Mouse (Mus musculus) heart, embryonic 16.5 days (tissue): ENCODE results near the gene Hyal1. TPM values are rescaled to one million over a fixed set of nuclear protein-coding genes. Genes with fewer than 3 reads are reported as not detected.

Experiments used
- ATAC-seq: fragments of 200-750 bp; cut with Nextera tagmentation; replicated peaks from 2 replicates; pipeline ENCODE4 v1.8.0; 2017; ENCODE audit warnings: moderate number of reproducible peaks; ENCODE audit not compliant: insufficient read depth, low FRiP score; ENCODE audit errors: extremely low read depth
- H3K27ac ChIP-seq: fragments of 300-500 bp; sonication (generic); 2 replicates; pipeline ENCODE4 v1.5.1; 2014; ENCODE audit warnings: mild to moderate bottlenecking, low read length, control low read depth, moderate library complexity
- H3K27me3 ChIP-seq: fragments of 300-500 bp; sonication (generic); 2 replicates; pipeline ENCODE4 v1.6.1; 2014; ENCODE audit warnings: low read length, mixed read lengths; ENCODE audit not compliant: control insufficient read depth, insufficient read depth
- H3K36me3 ChIP-seq: fragments of 300-500 bp; sonication (generic); 2 replicates; pipeline ENCODE4 v1.6.1; 2014; ENCODE audit not compliant: control insufficient read depth, insufficient read depth
- H3K4me1 ChIP-seq: fragments of 300-500 bp; sonication (generic); 2 replicates; pipeline ENCODE4 v1.6.1; 2014; ENCODE audit warnings: low read length, mixed read lengths; ENCODE audit not compliant: control insufficient read depth, insufficient read depth
- H3K4me2 ChIP-seq: fragments of 300-500 bp; sonication (generic); 2 replicates; pipeline ENCODE4 v1.6.1; 2014; ENCODE audit warnings: low read depth, mild to moderate bottlenecking, control low read depth, low read length
- H3K4me3 ChIP-seq: fragments of 300-500 bp; sonication (generic); 2 replicates; pipeline ENCODE4 v1.5.1; 2014; ENCODE audit warnings: mild to moderate bottlenecking, control low read depth, low read length
- H3K9ac ChIP-seq: fragments of 300-500 bp; sonication (generic); 2 replicates; pipeline ENCODE4 v1.6.1; 2014; ENCODE audit warnings: low read length, control low read depth
- H3K9me3 ChIP-seq: fragments of 300-500 bp; sonication (generic); replicated peaks from 2 replicates; pipeline ENCODE4 v1.6.1; 2016; ENCODE audit warnings: low read length; ENCODE audit not compliant: control insufficient read depth
- WGBS: fragments of 180-500 bp; shearing (Covaris S2); extraction: QIAGEN DNeasy Blood & Tissue Kit; methylation state at CpG from one replicate; pipeline ENCODE4 v1.1.7; 2014; 5-methylcytosine and 5-hydroxymethylcytosine counted together
- polyA plus RNA-seq: library from polyadenylated mRNA; unstranded; fragments of >200 nt; fragmentation: Nextera tagmentation; extraction: Ambion mirVana; gene quantifications from 2 replicates; pipeline ENCODE4 v1.2.1, GENCODE M21; 2015

Hyal1 gene
- polyA plus RNA-seq, 1 experiment from 2014 or later: 8.4 TPM

- H3K4me3 ChIP-seq: peak overlapping the region; percentile 54
- peaks cover 27% of the 10 kb centered on the region for H3K36me3 ChIP-seq
- peak overlapping the region; percentile 94 for H3K27ac ChIP-seq
- no peaks in the 10 kb centered on the region for H3K27me3 ChIP-seq
- H3K4me1 ChIP-seq: peaks cover 44% of the 10 kb centered on the region
- H3K9ac ChIP-seq: peak overlapping the region; percentile 46
- 12% methylated on average over 12 of the region's 12 CpGs for WGBS
- peak overlapping the region; percentile 85 for H3K4me2 ChIP-seq
- 0 out of 2 replicates have a peak, but pooled peaks have one; percentile 10 for ATAC-seq
- no peaks in the 10 kb centered on the region for H3K9me3 ChIP-seq
Measured at GRCm38 (mm10) chr9:107612945-107613569, 36.3 kb downstream of the Hyal1 start.

DNA sequence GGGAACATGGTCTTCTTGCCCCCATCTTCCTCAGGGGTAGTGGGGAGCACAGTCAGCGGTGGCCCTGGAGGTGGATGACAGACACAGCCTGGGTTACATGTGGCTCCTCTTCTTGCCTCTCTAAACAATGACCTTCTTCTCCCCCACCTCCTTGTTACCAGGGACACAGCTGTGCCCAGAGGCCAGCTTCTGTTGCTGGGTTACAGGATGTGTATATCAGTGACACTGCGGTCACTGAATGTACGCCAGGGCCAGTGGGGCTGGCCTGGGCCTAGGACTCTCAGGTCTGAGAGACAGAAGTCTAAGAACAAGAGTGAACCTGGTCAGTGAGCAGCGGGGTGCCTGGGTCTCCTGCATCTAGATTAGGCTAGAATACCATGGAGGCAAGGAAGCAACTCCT, 38.3 kb downstream of the Hyal1 start:
- Histone ChIP-seq H3K27ac (no peak overlapping the region), H3K4me3 (no peak overlapping the region), H3K4me1 (peaks cover 46% of the 10 kb centered on the region), H3K9me3 (no peaks in the 10 kb centered on the region), H3K9ac (0 out of 2 replicates have a peak overlapping the region, but pooled peaks have one; percentile 14), H3K27me3 (no peaks in the 10 kb centered on the region), H3K36me3 (peaks cover 33% of the 10 kb centered on the region), H3K4me2 (no peak overlapping the region)
- no peak for ATAC-seq
- 68% methylated on average over 4 of the region's 4 CpGs for WGBS

DNA sequence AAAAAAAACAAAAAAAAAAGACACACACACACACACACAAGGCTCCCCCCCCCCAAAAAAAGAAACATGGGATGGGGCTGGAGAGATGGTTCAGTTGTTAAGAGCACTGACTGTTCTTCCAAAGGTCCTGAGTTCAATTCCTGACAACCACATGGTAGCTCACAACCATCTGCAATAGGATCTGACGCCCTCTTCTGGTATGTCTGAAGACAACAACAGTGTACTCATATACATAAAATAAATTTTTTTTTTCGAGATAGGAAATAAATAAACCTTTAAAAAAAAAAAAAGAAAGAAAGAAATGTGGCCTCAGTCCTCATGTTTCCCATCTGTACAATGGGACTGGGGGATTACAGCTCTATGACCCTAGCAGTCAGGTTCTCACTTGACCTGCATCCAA, 40.7 kb downstream of the Hyal1 start:
- no peak for ATAC-seq
- Histone ChIP-seq H3K9me3 (no peaks in the 10 kb centered on the region), H3K27ac (peak overlapping the region; percentile 99), H3K27me3 (no peaks in the 10 kb centered on the region), H3K4me2 (no peak overlapping the region), H3K9ac (no peak overlapping the region), H3K4me3 (no peak overlapping the region), H3K4me1 (peaks cover 46% of the 10 kb centered on the region), H3K36me3 (peaks cover 42% of the 10 kb centered on the region)
- 74% methylated on average over 2 of the region's 2 CpGs for WGBS

- Histone ChIP-seq H3K4me1 (peaks cover 43% of the 10 kb centered on the region), H3K4me2 (0 out of 2 replicates have a peak overlapping the region, but pooled peaks have one; percentile 24), H3K9ac (peak overlapping the region; percentile 14), H3K4me3 (no peak overlapping the region), H3K36me3 (peaks cover 42% of the 10 kb centered on the region), H3K9me3 (no peaks in the 10 kb centered on the region), H3K27me3 (no peaks in the 10 kb centered on the region), H3K27ac (peak overlapping the region; percentile 99)
- ATAC-seq: no peak
- WGBS: 62% methylated on average over 6 of the region's 6 CpGs
Measured at GRCm38 (mm10) chr9:107618098-107618497, 41.4 kb downstream of the Hyal1 start.

- peak; percentile 81 for ATAC-seq
- peak overlapping the region; percentile 24; the same call in 1 of the 2 replicates for H3K4me2 ChIP-seq
- no peak overlapping the region for H3K4me3 ChIP-seq
- peaks cover 42% of the 10 kb centered on the region for H3K36me3 ChIP-seq
- H3K9me3 ChIP-seq: no peaks in the 10 kb centered on the region
- peak overlapping the region; percentile 99 for H3K27ac ChIP-seq
- H3K27me3 ChIP-seq: no peaks in the 10 kb centered on the region
- WGBS: 9% methylated on average over 13 of the region's 13 CpGs
- peak overlapping the region; percentile 14 for H3K9ac ChIP-seq
- H3K4me1 ChIP-seq: peaks cover 48% of the 10 kb centered on the region
Measured at GRCm38 (mm10) chr9:107618778-107619545, 42.2 kb downstream of the Hyal1 start.

- Histone ChIP-seq H3K4me3 (peak overlapping the region; percentile 22; the same call in 1 of the 2 replicates), H3K27ac (peak overlapping the region; percentile 99), H3K9ac (peak overlapping the region; percentile 63), H3K4me2 (peak overlapping the region; percentile 31), H3K4me1 (peaks cover 54% of the 10 kb centered on the region), H3K9me3 (no peaks in the 10 kb centered on the region), H3K36me3 (peaks cover 42% of the 10 kb centered on the region), H3K27me3 (no peaks in the 10 kb centered on the region)
- ATAC-seq: no peak; the same call in 1 of the 2 replicates
- WGBS: 27% methylated on average over 13 of the region's 13 CpGs
Measured at GRCm38 (mm10) chr9:107619546-107619879, 42.8 kb downstream of the Hyal1 start.

- peak overlapping the region; percentile 30; the same call in 1 of the 2 replicates for H3K9ac ChIP-seq
- H3K27me3 ChIP-seq: no peaks in the 10 kb centered on the region
- ATAC-seq: no peak
- no peaks in the 10 kb centered on the region for H3K9me3 ChIP-seq
- H3K4me1 ChIP-seq: peaks cover 63% of the 10 kb centered on the region
- H3K4me2 ChIP-seq: no peak overlapping the region
- peaks cover 30% of the 10 kb centered on the region for H3K36me3 ChIP-seq
- H3K4me3 ChIP-seq: no peak overlapping the region
- H3K27ac ChIP-seq: peak overlapping the region; percentile 99
Measured at GRCm38 (mm10) chr9:107620954-107621353, 44.2 kb downstream of the Hyal1 start.

DNA sequence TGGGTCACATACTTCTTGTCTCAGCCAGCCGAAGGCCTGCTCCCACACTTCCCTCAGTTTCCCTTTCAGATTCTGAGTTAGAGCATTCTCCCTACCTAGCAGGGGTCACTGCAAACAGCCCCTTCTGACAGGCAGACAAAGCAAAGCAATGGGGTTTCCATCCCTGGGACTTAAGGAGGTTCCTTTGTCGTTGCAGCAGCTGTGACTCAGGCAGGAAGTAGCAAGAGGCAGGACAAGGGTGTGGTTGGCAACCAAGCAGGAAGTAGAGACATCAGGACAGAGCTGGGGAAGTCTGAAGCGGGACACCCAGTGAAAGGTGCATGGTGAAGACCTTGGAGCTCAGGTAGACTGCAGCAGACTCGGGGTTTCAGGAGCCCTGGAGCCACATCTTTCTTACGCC, 47.8 kb downstream of the Hyal1 start:
- WGBS: 66% methylated on average over 5 of the region's 5 CpGs
- H3K4me2 ChIP-seq: peak overlapping the region; percentile 26; the same call in 1 of the 2 replicates
- H3K9me3 ChIP-seq: no peaks in the 10 kb centered on the region
- H3K27me3 ChIP-seq: no peaks in the 10 kb centered on the region
- no peak overlapping the region for H3K4me3 ChIP-seq
- H3K27ac ChIP-seq: peak overlapping the region; percentile 72
- H3K9ac ChIP-seq: peak overlapping the region; percentile 26; the same call in 1 of the 2 replicates
- H3K36me3 ChIP-seq: peaks cover 12% of the 10 kb centered on the region
- ATAC-seq: no peak
- H3K4me1 ChIP-seq: peaks cover 78% of the 10 kb centered on the region

DNA sequence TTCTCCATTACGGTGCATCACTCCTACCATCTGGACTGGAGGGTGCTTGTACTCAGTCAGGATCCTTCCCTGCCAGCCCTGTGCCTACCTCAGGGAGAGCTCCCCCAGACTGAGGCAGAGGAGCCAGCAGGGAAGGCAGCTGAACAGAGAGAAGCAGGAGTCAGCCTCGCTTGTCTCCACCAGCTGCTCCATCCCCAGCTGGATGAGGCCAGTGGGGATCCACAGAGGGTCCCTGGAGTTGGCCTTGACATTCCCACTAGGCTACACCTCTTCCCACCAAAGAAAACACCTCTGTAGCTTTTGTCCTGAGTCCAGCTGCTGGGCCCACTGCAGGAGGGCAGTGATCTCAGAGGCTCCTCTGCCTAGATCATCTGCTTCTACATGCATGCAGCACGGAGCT, 48.2 kb downstream of the Hyal1 start:
- Histone ChIP-seq H3K27ac (peak overlapping the region; percentile 72), H3K9ac (peak overlapping the region; percentile 56), H3K27me3 (no peaks in the 10 kb centered on the region), H3K4me2 (peak overlapping the region; percentile 26), H3K4me3 (no peak overlapping the region), H3K4me1 (peaks cover 78% of the 10 kb centered on the region), H3K36me3 (peaks cover 10% of the 10 kb centered on the region), H3K9me3 (no peaks in the 10 kb centered on the region)
- no peak for ATAC-seq
- WGBS: 85% methylated on average over 3 of the region's 3 CpGs
